In genomic region chr12:53292508-53293300, GRCm38 (mm10) we compare ENCODE assay signal across 7 mouse cellular contexts. TPM values are rescaled to one million over a fixed set of nuclear protein-coding genes. Genes with fewer than 3 reads are reported as not detected.
DNase-seq lines count a peak whose midpoint lies in the region; ATAC-seq and TF ChIP-seq lines count a peak whose summit lies in the region.

No protein-coding gene starts in this region.

- no peaks in the 10 kb centered on the region for H3K4me1 ChIP-seq in lung, embryonic 14.5 days (ENCODE audit: insufficient read depth)
- peaks cover 4% of the 10 kb centered on the region; the same call in 1 of the 2 replicates for H3K4me1 ChIP-seq in embryonic fibroblast, embryonic 13.5 days (ENCODE audit: control insufficient read depth, insufficient read depth, low read length)
- no peaks in the 10 kb centered on the region for H3K4me1 ChIP-seq in lung, adult 2 months (ENCODE audit: control insufficient read depth, insufficient read depth, low read length)

- peak; percentile 67 for DNase-seq in lung, embryonic 14.5 days
- DNase-seq in lung, postnatal 36 days, result no peak
- DNase-seq in layer of hippocampus, adult 8-10 months (ENCODE audit: low spot score in 2 of 2), result peak; percentile 40 to 45
- peak; percentile 76 for DNase-seq in retina, postnatal 1 day
- no peak for DNase-seq in kidney, postnatal 14 days
- DNase-seq in lung, adult 2 months, result no peak

- H3K9ac ChIP-seq in lung, embryonic 14.5 days, result no peak overlapping the region; the same call in 1 of the 2 replicates

- no peak for TF ChIP-seq POLR2A in embryonic fibroblast, embryonic 13.5 days (IDR thresholded peaks at IDR 0.05; ENCODE audit: low read depth, low read length)
- no peak for TF ChIP-seq POLR2A in lung, adult 2 months (IDR thresholded peaks at IDR 0.05; ENCODE audit: borderline replicate concordance, extremely low read depth, low read depth, low read length)

- H3K27me3 ChIP-seq in lung, embryonic 14.5 days (ENCODE audit: insufficient read depth, low read length), result no peaks in the 10 kb centered on the region

- H3K27ac ChIP-seq in lung, embryonic 14.5 days (ENCODE audit: low read depth), result peak overlapping the region; percentile 78; the same call in 1 of the 2 replicates
- peak overlapping the region; percentile 83 for H3K27ac ChIP-seq in embryonic fibroblast, embryonic 13.5 days (ENCODE audit: insufficient read depth, low read length)

- 36% methylated on average over 17 of the region's 17 CpGs for WGBS in lung, embryonic 14.5 days
- 57% methylated on average over 17 of the region's 17 CpGs for WGBS in lung, adult 2 months

- H3K4me2 ChIP-seq in lung, embryonic 14.5 days, result 0 out of 2 replicates have a peak overlapping the region, but pooled peaks have one; percentile 4

- H3K4me3 ChIP-seq in lung, embryonic 14.5 days (ENCODE audit: low read depth, low read length), result no peak overlapping the region
- no peak overlapping the region for H3K4me3 ChIP-seq in embryonic fibroblast, embryonic 13.5 days (ENCODE audit: insufficient read depth, low read length)
- H3K4me3 ChIP-seq in lung, adult 2 months (replicated peaks; ENCODE audit: extremely low read depth, low read depth, low read length), result no peak overlapping the region

- ATAC-seq in lung, embryonic 14.5 days (ENCODE audit: insufficient read depth), result peak; percentile 86

- no peaks in the 10 kb centered on the region for H3K9me3 ChIP-seq in lung, embryonic 14.5 days (ENCODE audit: low read depth, low read length)

- H3K36me3 ChIP-seq in lung, embryonic 14.5 days (ENCODE audit: insufficient read depth), result no peaks in the 10 kb centered on the region

- no peak for TF ChIP-seq CTCF in lung, embryonic 14.5 days (IDR thresholded peaks at IDR 0.05; ENCODE audit: low read depth)
- no peak for TF ChIP-seq CTCF in embryonic fibroblast, embryonic 13.5 days (IDR thresholded peaks at IDR 0.05; ENCODE audit: borderline replicate concordance, insufficient read depth, low read length)
- no peak for TF ChIP-seq CTCF in lung, adult 2 months (IDR thresholded peaks at IDR 0.05; ENCODE audit: insufficient read depth, low read length)

RNA-seq across cellular contexts. Expression of gene Npas3, which starts 44.2 kb away (rescaled TPM):
- 0.62 and 0.66 TPM in 2 replicates for polyA plus RNA-seq in lung, embryonic 14.5 days (2014; fragmentation: Nextera tagmentation; extraction: Ambion mirVana)
- polyA plus RNA-seq in embryonic fibroblast, embryonic 13.5 days (2011; ENCODE audit: insufficient read length, low read depth, missing spikeins), result 5.4 and 6.6 TPM in 2 replicates
- total RNA-seq in layer of hippocampus, adult 8-10 months (2022), result 10 to 100 TPM; 20.9 to 30.4 (median 26.6) TPM
- polyA plus RNA-seq in lung, adult 2 months (2012; rRNA removed), result 0.05 and 0.15 TPM in 2 replicates

Comparison
In these comparisons a context has a peak if more than half of its experiments do, and no peak if none do; other contexts are left out.
1. DNase-seq: peak in lung, embryonic 14.5 days (single experiment), layer of hippocampus, adult 8-10 months (2 of 2) and retina, postnatal 1 day (single experiment); none in lung, postnatal 36 days (single experiment), kidney, postnatal 14 days (single experiment) and lung, adult 2 months (single experiment).